24 mouse cellular contexts compared by ENCODE assay signal in genomic region chr11:10283553-10283952, GRCm38 (mm10).
DNase-seq lines count a peak whose midpoint lies in the region; ATAC-seq and TF ChIP-seq lines count a peak whose summit lies in the region.
"Had no signal": no experiment of that assay in that cellular context is flagged by ENCODE, and none has a peak within 500 bp of the region (broad histone marks: within the 10 kb centered on the region; RNA-seq: fewer than 3 reads in every experiment).

No protein-coding gene starts in this region.

- no peak for TF ChIP-seq POLR2A in cerebellum, adult 2 months (IDR thresholded peaks at IDR 0.05; ENCODE audit: borderline replicate concordance, insufficient read depth, low read length)

- no peak overlapping the region for H3K9ac ChIP-seq in hindbrain, postnatal 0 days (replicated peaks; ENCODE audit: low read length)
- H3K9ac ChIP-seq in hindbrain, embryonic 13.5 days, result no peak overlapping the region
- H3K9ac ChIP-seq: embryonic facial prominence, embryonic 12.5 days; forebrain, embryonic 12.5 days; neural tube, embryonic 13.5 days had no signal

- H3K4me1 ChIP-seq in cerebellum, adult 2 months (ENCODE audit: control insufficient read depth, insufficient read depth, low read length), result no peaks in the 10 kb centered on the region
- no peaks in the 10 kb centered on the region for H3K4me1 ChIP-seq in hindbrain, postnatal 0 days (ENCODE audit: insufficient read depth, low read length)
- no peaks in the 10 kb centered on the region for H3K4me1 ChIP-seq in hindbrain, embryonic 13.5 days (replicated peaks)
- no peaks in the 10 kb centered on the region for H3K4me1 ChIP-seq in forebrain, embryonic 10.5 days
- H3K4me1 ChIP-seq: embryonic facial prominence, embryonic 12.5 days; forebrain, embryonic 12.5 days; heart, embryonic 10.5 days; limb, embryonic 10.5 days; neural tube, embryonic 13.5 days had no signal

- H3K4me2 ChIP-seq in hindbrain, postnatal 0 days (ENCODE audit: low read depth, low read length), result no peak overlapping the region
- H3K4me2 ChIP-seq in hindbrain, embryonic 13.5 days, result no peak overlapping the region
- H3K4me2 ChIP-seq: embryonic facial prominence, embryonic 12.5 days; forebrain, embryonic 12.5 days; neural tube, embryonic 13.5 days had no signal

- ATAC-seq in hindbrain, postnatal 0 days, result no peak
- no peak for ATAC-seq in hindbrain, embryonic 13.5 days (ENCODE audit: low FRiP score)
- ATAC-seq: activated CD4-positive, CD25-positive, alpha-beta regulatory T cell, adult 4 months had no signal

- H3K9me3 ChIP-seq in hindbrain, postnatal 0 days (ENCODE audit: low read length), result no peaks in the 10 kb centered on the region
- H3K9me3 ChIP-seq in hindbrain, embryonic 13.5 days, result no peaks in the 10 kb centered on the region
- H3K9me3 ChIP-seq in forebrain, embryonic 10.5 days, result no peaks in the 10 kb centered on the region
- H3K9me3 ChIP-seq: embryonic facial prominence, embryonic 12.5 days; forebrain, embryonic 12.5 days; heart, embryonic 10.5 days; limb, embryonic 10.5 days; neural tube, embryonic 13.5 days had no signal

- no peak overlapping the region for H3K4me3 ChIP-seq in cerebellum, adult 2 months (replicated peaks; ENCODE audit: insufficient read depth, low read depth, low read length)
- H3K4me3 ChIP-seq in hindbrain, postnatal 0 days (ENCODE audit: low read length), result no peak overlapping the region
- H3K4me3 ChIP-seq in hindbrain, embryonic 13.5 days, result no peak overlapping the region
- H3K4me3 ChIP-seq in forebrain, embryonic 10.5 days, result no peak overlapping the region
- H3K4me3 ChIP-seq: embryonic facial prominence, embryonic 12.5 days; forebrain, embryonic 12.5 days; heart, embryonic 10.5 days; left cerebral cortex, adult 2 months; limb, embryonic 10.5 days; myocyte; neural tube, embryonic 13.5 days had no signal

- no peak overlapping the region for H3K27ac ChIP-seq in cerebellum, adult 2 months (ENCODE audit: insufficient read depth, low read length)
- no peak overlapping the region for H3K27ac ChIP-seq in hindbrain, postnatal 0 days
- H3K27ac ChIP-seq in hindbrain, embryonic 13.5 days, result no peak overlapping the region
- H3K27ac ChIP-seq in forebrain, embryonic 10.5 days, result no peak overlapping the region
- H3K27ac ChIP-seq: embryonic facial prominence, embryonic 12.5 days; forebrain, embryonic 12.5 days; heart, embryonic 10.5 days; left cerebral cortex, adult 2 months; limb, embryonic 10.5 days; neural tube, embryonic 13.5 days had no signal

- H3K36me3 ChIP-seq in hindbrain, postnatal 0 days (ENCODE audit: insufficient read depth, low read length), result no peaks in the 10 kb centered on the region
- H3K36me3 ChIP-seq in hindbrain, embryonic 13.5 days, result no peaks in the 10 kb centered on the region
- H3K36me3 ChIP-seq in forebrain, embryonic 10.5 days (replicated peaks), result no peaks in the 10 kb centered on the region
- H3K36me3 ChIP-seq: embryonic facial prominence, embryonic 12.5 days; forebrain, embryonic 12.5 days; heart, embryonic 10.5 days; limb, embryonic 10.5 days; neural tube, embryonic 13.5 days had no signal

- DNase-seq in cerebellum, postnatal 10 days, result peak; percentile 9 to 11
- no peak for DNase-seq in cerebellum, adult 2 months
- peak; percentile 26 for DNase-seq in hindbrain, postnatal 0 days (ENCODE audit: low spot score)
- DNase-seq in Muller cell, postnatal 12 days (ENCODE audit: inconsistent ontology term), result peak; percentile 57
- peak; percentile 0 for DNase-seq in mesoderm, embryonic 11.5 days (ENCODE audit: low read depth, low spot score)
- no peak for DNase-seq in forebrain, embryonic 10.5 days (ENCODE audit: extremely low spot score, low spot score)
- DNase-seq: cerebellum, adult 9-11 months; kidney, adult 2 months; kidney, postnatal 10 days; liver; lung, postnatal 4 days; retina, postnatal 1 day; right cerebral cortex, postnatal 25 days; spleen, adult 18-20 months; thymus, postnatal 14 days had no signal

- no peaks in the 10 kb centered on the region for H3K27me3 ChIP-seq in cerebellum, adult 2 months (ENCODE audit: control insufficient read depth, insufficient read depth, low read length)
- H3K27me3 ChIP-seq in hindbrain, postnatal 0 days (ENCODE audit: insufficient read depth, low read length), result no peaks in the 10 kb centered on the region
- H3K27me3 ChIP-seq in hindbrain, embryonic 13.5 days, result no peaks in the 10 kb centered on the region
- H3K27me3 ChIP-seq in forebrain, embryonic 10.5 days (ENCODE audit: poor library complexity, severe bottlenecking), result no peaks in the 10 kb centered on the region
- H3K27me3 ChIP-seq: embryonic facial prominence, embryonic 12.5 days; forebrain, embryonic 12.5 days; neural tube, embryonic 13.5 days had no signal

- TF ChIP-seq CTCF in cerebellum, adult 2 months (IDR thresholded peaks at IDR 0.05; ENCODE audit: borderline replicate concordance, insufficient read depth, low read depth, low read length), result no peak
- TF ChIP-seq CTCF in hindbrain, postnatal 0 days (IDR thresholded peaks at IDR 0.05; ENCODE audit: low read depth), result no peak

Comparison
In these comparisons a context has a peak if more than half of its experiments do, and no peak if none do; other contexts are left out.
1. DNase-seq: peak in cerebellum, postnatal 10 days (2 of 2), hindbrain, postnatal 0 days (single experiment), Muller cell, postnatal 12 days (single experiment) and mesoderm, embryonic 11.5 days (single experiment); none in cerebellum, adult 2 months (0 of 2) and forebrain, embryonic 10.5 days (single experiment).